Mouse (Mus musculus) induced T-regulatory cell, adult 2 months (primary cell): ENCODE measurements around the gene Lmntd1.

ENCODE experiments used
- DNase-seq: peaks from one replicate; pipeline ENCODE4 v3.0.0-alpha.2; 2012; ENCODE audit warnings: low read depth

The Lmntd1 gene

DNA sequence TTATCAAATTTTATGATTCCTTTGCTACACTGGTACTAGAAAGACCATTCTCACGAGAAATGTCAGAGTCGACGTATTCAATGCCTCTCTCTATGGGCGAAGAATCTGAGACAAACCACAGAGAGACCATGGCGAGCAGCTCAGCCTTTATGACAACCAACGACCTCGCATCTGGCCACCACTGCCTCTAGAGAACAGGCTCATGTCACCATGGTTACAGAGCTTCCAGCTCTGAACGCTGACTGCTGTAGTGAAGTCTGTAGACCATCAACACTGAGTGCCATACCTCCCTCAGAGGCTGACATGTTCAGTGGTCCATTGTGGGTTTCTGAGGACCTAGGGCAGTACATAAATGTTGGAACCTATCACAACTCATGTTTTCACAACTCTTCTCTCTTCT is 180.2 kb downstream of the Lmntd1 start:
- no peak for DNase-seq

DNA sequence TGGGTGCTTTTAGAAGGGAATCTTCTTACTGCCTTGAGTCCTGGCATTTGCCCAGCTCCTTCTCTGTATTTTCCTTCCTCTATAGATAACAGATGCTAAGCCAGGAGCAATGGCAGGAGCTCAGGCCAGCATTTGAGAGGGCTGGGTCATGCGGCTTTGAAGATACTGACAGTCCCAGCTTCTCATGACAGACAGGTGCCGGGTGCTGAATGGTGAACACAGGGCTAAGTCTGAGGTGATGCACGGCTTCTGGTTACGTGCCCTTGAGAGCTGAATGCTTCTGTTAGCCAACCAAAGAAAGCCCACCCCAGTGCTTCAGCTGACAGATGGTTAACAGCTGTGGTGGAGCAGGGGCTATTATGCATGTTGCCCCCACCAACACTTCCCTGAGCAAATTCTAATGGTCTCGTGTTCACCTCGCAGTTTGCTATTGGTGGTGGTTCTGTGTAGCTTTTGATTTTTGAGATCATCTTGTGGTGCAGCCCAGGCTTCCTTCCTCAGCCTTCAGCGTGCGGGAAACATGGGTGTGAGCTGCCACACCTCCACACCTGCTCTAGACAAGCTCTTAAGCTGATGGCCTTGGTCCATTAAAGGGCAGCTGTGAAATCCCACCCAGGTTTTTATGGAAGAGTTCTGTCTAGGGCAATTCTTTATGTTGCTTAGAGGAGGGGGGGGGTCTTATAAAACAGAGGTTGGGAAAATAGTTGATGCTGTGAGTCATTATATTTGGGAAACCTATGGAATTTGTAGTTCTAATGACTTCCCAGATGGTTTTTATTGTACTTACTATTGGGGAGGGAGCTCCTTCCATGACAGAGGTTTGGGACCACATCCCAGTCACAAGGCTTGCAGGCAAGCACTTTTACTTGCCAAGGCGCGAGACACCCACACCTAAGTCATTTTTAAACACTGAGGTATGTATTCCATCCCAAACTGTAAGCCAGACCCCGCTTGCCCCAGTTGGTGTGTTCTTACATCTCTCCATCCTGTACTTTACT is 181.1 kb downstream of the Lmntd1 start:
- no peak for DNase-seq

DNA sequence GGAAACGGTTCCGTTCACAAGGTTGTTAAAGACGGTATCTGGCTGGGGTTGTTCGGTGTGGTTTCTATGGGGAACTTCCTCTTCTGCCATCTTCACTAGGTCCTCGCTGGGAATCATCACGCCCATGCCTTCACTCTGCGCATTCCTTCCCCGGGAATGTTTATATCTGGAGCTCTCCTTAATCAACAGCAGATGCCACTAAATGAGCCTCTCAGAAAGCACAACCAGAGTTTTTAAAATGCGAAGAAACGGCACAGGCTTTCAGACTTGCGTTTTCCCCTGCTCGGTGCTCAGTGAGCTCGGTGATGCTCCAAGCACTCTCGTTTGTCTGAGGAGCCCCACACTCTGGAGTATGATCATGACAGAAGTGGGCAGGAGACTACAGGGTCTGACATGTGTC is 182.4 kb downstream of the Lmntd1 start:
- no peak for DNase-seq

DNA sequence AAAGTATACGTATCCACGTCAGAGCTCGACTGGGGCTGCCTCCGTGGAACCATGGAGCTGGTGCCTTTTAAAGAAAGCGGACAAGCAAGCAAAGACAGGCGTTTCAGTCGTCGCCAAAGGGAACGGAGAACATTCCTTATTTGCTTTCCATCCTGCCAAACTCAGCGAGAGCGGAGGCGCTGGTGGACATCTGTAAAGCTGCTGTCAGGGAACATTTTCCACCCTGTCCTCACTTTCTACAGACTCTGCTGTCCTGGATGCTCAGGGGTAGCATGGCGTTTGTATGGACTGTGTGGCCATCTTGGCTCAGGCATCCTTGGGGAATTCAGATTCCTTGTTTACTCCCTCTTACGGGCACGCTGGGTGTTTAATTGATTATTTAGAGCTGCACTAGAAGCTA is 186.7 kb downstream of the Lmntd1 start:
- DNase-seq = no peak

DNA sequence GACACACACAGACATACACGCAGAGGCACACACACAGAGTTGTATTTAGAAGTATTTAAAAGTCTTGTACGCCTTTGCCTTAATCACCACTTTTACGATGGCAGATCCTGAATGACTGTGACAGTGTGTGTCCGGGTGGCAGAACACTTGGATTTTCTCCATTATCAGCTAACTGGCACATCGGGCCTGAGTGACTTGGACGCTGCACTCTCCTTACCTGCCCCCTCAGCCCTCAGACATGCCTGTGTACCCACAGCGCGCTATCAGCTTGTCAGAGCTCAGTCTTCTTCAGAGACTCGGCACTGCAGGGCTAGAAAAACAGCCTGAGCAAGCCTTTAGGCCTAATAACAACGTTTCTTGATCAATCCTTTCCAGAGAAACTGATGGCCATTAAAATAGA is 187.6 kb downstream of the Lmntd1 start:
- DNase-seq = no peak

DNA sequence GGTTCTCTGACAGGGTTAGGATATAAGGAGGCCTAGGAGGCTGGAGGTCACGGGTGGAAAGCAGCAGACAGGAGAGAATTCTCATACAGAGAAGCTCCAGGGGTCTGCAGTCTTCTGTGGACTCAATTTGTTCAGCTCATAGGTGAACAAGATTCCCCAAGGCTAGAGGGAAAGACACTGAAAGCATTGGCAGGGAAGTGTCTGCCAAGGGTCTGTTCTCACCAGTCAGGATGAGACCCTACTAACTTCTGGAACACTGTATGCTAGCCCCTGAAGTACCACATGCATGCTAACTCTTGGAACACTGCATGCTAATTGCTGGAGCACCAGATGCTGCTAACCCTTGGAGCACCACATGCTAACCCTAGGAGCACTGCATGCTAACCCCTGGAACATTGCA is 190.0 kb downstream of the Lmntd1 start:
- no peak for DNase-seq

DNA sequence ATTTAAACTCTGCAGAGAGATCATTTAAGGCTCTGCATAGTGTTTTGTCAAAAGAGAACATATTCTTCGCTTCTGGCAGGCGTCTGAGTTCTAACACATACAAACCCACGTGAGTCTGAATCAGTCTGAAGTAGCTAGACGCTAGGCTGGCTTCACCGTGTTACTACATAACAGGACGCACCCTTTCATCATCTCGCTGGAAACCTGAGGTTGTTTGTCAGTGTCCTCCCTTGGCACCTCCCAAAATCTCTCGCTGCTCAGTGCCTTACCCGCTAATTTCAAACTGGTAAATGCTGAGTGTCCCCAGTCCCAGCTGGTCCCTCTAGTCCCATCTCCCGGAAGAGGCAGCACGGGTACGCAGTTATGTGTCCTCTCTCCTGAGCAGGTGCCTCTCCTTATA is 190.6 kb downstream of the Lmntd1 start:
- no peak for DNase-seq

DNA sequence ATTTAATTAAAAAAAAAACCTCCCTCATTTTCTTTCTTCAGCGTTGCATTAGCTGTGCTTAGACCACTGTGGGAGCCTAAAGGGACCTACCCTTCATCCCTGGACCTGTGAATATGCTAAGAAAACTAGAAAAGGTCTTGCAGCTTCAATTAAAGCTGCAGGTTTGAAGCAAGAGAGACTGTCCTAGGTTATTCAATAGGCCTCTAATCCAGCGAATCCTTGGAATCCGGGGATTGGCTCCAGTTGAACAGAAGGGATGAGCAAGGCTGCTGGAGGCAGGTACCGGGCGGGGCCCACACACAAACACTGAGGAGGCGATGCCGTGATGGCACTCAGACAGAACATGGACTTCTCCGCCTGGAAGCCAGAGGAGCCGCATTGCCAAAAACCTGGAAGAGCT is 192.5 kb downstream of the Lmntd1 start:
- no peak for DNase-seq

DNA sequence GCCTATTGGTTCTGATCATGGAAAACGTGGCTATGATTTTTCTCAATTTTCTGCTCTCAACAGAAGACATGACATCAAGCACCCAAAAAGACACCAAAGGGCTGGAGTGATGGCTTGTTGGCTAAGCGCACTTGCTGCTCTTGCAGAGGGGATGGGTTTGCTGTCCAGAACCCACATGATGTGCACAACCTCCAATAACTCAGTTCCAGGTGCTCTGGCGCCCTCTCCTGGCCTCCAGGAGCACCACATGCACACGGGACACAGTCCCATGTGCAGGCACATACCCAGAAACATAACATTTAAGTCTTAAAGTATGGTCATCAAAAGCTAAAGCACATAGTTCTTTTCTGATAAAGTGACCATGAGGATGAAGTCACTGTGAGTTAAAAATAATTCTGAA is 193.7 kb downstream of the Lmntd1 start:
- DNase-seq = peak; percentile 61

DNA sequence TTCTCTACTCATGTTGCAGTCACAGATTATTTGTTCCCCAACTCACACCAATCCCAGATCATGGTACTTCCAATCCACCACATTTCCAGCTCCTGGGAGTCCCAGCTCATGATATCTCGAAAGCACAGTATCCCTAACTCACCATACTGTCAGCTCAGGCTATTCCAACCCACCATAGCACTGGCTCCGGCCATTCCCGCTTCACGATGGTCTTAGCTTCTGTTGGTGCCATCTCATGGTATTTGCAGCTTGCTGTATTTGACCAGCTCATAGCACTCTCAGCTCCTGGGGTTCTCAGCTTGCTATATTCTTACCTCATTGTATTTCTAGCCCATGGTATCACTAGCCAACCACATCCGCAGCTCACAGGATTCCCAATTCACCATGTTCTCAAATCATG is 195.3 kb downstream of the Lmntd1 start:
- peak; percentile 4 for DNase-seq

DNA sequence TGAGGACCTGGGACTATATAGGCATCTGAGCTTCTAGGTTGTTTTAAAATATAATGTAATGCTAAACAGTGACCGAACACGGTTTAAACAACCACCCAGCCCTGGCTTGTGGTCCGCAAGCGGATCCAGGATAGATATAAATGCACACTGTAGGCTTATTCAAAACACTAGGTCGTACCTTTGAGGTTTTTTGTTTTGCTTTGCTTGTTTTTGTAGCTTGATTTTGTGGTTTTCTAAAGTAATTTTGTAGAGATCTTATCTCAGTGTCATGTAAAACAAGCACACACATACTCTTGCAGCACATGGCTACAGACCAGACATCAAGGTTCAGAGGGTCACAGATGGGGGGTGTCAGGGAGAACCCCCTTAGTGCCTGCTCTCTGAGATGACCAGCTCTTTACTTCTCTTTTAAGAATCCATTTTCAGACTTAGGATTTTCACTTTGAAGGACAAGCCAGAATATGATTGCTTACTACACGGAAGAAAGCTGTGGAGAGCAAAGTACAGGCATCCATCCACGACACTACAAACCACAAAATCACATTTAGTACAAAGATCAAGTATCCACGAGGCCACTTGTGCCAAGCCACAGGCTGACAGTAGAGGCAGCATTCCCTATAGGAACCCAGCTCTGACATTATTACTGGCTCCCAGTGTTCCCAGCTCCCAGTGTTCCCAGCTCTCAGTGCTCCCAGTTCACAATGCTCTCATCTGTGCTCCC is 196.2 kb downstream of the Lmntd1 start:
- peak; percentile 55 for DNase-seq

DNA sequence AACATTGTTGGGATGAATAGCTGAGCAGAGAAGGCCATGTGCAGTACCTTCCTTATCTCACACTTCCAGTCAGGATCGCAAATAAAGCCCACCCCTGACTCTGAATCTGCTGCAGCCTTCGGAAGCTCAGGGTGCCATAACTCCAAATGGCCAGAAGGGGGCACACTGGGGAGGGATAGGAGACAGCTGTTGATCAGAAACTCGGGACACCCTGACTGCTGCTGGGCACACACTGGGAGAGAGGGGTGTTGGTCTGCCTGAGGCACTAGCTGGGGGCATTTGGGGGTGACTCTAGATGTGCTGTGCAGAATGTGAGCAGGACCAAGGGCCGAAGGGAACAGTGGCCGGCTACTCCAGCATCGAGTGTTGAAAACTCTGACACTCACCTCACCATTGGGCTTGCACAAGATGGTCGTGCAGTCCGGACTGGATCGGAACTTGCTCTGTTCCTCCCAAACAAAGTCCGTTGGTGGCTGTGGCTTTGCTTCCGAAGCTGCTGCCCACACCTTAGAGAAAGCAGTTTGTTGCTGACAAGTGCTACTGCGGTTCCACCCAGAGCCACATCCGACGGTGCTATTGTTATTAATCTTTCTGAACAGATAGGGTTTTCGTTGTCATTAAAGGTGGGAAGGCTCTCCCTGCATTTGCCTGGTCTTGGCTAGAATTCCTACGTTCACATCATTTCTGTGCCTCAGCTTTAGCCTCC is 197.0 kb downstream of the Lmntd1 start:
- peak; percentile 69 for DNase-seq

DNA sequence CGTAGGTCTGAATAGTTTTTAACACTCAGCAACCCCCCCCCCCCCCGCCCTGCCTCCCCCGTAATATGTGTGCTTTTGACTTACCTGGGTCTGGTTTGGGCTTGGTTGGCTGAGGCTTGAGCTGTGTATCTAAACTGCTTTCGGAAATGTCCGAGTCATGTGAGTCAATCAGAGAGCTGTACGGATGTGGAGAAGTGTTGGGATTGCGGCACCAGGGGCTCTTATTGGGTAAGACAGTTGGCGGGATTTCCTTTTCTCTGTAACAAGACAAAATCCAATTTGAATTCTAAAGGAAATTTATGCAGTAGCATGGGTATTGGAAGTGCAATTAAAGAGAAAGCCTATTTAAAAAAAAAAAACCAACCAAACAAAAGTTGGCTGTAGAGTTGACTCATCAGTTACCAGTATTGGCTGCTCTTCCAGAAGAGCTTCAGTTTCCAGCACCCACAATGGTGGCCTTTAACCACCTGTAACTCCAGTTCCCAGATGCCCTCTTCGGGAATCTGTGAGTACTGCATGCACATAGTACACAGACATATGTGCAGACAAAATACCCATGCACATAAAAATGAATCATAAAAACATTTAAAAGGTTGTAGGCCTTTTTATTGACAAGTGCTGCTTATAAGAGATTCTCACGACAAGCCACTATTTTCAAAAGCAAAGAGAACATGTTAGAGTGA is 209.6 kb downstream of the Lmntd1 start:
- no peak for DNase-seq

DNA sequence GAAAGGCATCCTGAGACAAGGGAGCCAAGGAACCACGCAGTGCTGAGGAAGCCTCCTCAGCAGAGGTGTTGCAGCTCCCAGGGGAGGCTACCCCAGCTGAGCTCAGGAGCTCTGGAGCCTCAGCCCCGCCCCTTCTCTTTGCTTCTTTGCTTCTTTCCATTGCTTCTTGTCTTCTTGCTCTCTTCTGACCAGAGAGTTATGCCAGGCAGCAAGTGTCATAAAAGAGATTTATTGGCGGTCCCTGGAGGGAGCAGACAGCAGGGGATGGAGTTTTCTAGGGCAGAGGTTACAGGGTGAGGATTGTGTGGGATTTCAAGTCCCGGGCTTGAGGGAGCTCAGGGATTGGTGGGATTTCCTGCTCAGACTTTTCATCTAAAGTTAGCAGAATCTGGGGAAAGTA is 213.0 kb downstream of the Lmntd1 start:
- DNase-seq = no peak

DNA sequence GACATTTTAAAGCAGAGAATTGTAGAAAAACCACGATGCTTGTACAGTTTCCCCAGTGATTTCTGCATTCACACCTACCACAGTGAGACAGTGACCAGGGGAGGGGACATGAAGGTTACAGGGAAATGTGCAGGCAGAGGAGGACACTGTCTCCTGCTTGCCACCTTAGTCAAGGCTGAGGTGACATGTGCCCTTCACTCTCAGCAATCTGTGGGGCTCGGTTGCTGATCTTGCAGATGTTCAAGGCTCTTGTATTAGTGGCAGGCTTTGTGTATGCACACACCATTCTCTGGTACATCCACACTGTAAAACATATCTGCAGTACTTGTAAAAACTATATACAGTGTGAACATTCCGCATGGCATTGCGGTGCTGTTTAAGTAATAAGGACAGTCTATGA is 216.2 kb downstream of the Lmntd1 start:
- no peak for DNase-seq

DNA sequence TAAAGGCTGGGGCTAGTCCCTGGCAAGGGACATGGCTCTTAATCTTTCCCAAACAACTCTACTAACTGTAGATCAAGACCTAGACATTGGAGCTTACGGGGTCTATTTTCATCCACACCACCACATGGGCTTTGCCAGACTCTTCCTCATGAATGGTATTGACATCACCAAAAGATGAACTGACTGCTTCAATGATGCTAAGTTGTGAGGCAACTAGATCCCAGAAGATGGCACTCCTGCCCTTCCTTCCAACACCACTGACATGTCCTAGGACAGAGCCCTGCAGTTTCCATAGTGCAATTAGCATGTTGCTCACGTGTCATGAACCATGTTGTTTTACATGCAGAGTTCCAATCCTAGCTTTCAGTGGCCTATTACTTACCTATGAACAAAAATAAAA is 217.6 kb downstream of the Lmntd1 start:
- DNase-seq = no peak

DNA sequence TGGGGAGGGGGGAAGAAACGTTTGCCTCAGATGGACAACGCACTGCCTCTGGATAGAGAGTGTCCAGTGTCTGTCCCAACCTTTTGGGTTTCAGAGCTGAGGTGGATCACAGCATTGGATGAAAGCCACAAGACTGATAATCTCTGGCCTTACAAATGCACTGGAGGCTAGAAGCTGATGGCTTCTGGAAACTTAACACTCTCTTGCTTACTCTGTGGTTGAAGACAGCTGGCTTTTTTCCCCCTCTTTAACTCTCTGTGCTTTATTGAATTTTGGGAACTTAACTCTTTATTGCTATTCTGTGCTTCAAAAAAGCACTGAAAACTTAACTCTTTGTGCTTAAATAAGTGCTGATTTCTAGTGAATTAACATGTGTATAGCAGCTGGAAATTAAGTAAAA is 223.7 kb downstream of the Lmntd1 start:
- DNase-seq = no peak

DNA sequence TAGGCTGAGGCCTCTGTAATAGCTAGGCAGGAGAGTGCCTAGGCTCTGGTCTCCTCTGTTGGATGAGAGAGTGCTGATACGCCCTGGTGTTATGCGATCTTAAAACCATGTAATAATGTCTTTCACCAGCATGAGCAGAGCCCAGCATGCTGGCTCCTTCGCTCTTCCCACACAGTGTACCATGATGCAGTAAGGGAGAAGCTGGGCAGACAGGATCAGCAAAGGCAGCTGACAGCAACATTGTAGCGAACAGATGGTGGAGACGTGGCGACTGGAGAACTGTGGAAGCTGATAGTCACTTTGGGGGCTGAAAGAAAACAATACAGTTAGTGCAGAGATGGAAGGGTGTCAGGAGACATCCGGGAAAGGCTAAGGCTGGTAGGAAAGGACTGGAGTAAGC is 224.2 kb downstream of the Lmntd1 start:
- no peak for DNase-seq

DNA sequence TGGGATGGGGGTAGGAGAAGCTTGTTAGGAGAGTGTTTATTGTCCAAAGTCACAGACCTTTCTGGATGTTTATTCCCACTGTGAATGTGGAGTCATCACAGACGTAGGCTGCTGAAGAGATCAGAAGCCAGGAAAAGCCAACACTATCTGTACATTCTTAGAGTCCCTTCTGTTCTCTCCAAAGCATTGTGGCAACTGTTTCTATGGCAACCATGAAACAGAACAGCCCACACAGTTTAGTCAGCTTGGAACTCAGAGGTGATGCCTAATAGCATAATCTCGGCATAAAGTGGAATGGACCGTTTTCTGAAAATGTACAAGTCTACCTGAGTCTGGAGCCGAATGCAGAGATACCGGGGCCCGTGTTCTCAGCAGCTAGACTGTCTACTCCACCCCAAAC is 226.7 kb downstream of the Lmntd1 start:
- DNase-seq = no peak

DNA sequence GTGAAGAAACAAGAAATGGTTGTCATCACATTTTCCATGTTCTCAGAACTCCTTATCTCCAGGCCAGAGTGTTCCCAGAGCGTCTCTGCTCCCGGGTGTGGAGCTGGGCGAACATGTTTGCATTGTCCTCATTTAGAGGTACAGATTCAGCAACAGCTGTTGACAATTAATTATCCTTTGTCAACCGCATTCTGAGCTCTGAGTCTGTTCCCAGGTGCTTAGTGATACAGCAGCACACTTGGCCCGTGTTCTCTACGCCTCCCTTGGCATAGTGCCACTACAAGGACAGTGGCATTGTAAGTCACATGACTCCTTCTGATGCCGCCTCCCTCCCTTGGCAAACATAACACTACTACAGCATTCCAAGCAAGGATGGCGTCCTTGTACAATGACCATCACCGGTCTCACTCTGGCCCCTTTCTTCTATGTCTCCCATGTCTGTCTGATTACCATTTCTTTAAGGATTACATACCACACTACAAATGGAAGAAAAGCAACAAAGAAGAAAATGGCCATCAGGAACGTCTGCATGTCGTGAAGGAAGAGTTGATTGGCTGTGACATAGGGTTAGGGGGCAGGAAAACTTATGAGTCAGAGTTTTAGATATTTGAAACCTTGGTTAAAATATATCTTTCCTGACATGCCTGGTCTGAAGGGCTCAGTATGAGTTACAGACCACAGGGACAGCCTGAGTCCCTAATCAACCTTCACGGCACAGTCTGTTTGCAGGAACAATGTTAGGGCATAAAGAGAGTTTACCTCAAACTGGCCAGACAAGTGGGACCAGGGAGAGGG is 231.3 kb downstream of the Lmntd1 start:
- DNase-seq = no peak

DNA sequence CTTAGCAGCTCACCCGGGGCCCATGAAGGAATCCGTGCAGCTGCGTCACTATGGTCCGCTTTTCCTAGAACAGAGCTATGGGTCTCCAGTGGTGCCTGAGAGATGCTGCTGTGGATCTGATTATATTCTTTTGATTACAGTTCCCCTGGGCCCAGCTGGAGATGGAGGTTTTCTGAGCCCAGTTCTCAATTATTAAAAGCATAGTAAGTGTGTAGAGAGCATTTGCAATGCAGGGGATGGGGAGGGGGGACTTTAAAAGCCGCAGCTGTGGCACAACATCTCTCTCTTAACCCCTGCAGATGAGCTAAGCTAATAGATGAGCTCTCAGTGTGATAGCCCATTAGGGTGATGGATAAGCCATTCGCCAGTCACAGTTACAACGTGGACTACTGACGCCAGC is 233.2 kb downstream of the Lmntd1 start:
- no peak for DNase-seq
